Mouse (Mus musculus): ENCODE data around the gene Tgif1. TPM values are rescaled to one million over a fixed set of nuclear protein-coding genes. Genes with fewer than 3 reads are reported as not detected.

Gene Tgif1
- total and polyA plus RNA-seq, 3 experiments, result 44.5 to 74.4 (median 70.6) TPM

DNA sequence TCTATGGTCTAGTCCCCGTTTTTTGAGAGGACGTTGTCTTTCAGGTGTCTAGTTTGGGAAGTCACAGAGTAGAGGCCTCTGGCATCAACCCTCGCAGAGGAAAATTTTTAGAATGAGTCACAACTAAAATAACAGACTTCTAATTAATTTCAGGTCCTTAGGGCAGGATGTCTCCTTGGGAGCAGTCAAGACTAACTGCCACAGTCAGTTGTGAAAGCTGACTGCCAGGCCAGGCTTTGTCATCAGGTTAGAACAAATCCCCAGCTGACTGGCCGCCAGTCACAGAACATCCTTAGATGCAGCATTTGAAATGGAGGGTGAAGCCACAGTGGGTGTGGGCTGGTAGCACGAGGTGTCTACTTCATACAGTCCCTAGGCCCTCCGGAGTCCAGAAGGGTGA is 46.3 kb upstream of the Tgif1 start:
- Histone ChIP-seq H3K27me3 (replicated peaks) (no peaks in the 10 kb centered on the region), H3K9ac (ENCODE audit: insufficient read depth, low read depth) (no peak overlapping the region), H3K4me3 (replicated peaks in 1 of 3; ENCODE audit: low read depth in 2 of 3, low read length in 2 of 3, poor library complexity in 1 of 3) (no peak overlapping the region), H3K79me2 (replicated peaks; ENCODE audit: control insufficient read depth, extremely low read depth, insufficient read depth, poor library complexity, severe bottlenecking) (no peaks in the 10 kb centered on the region; the same call in 1 of the 2 replicates), H3K4me2 (ENCODE audit: insufficient read depth, low read depth, poor library complexity, severe bottlenecking) (no peak overlapping the region), H3K9me3 (replicated peaks; ENCODE audit: low read length) (peaks cover 2% of the 10 kb centered on the region), H3K36me3 (replicated peaks in 1 of 2; ENCODE audit: control insufficient read depth in 1 of 2, insufficient read depth in 1 of 2, low read length in 1 of 2) (peaks cover 12 to 64% of the 10 kb centered on the region in 2 experiments), H3K27ac (ENCODE audit: insufficient read depth, low read depth) (no peak overlapping the region), H3K4me1 (ENCODE audit: control insufficient read depth in 1 of 2, insufficient read depth in 2 of 2) (peaks cover 0 to under 1% of the 10 kb centered on the region in 2 experiments; a peak in 1 of 4 replicates)
- no peak for DNase-seq (ENCODE audit: extremely low read depth)
- in situ Hi-C loops (cut with MboI; ENCODE audit: low pct_ligation_motif_present, low pct_unique_long_range_greater_than_20kb, low sequenced_read_pairs), result no loop called here
- dilution Hi-C loops (cut with MboI; ENCODE audit: extremely low pct_ligation_motif_present, extremely low pct_unique_long_range_greater_than_20kb, low sequenced_read_pairs), result no loop called here
- TF ChIP-seq NRF1 (IDR thresholded peaks at IDR 0.05; ENCODE audit: low read depth, low read length), result no peak
- TF ChIP-seq TBP (conservative IDR thresholded peaks at IDR 0.05; ENCODE audit: low read depth, low read length), result no peak
- no peak for TF ChIP-seq JUN (IDR thresholded peaks at IDR 0.05; ENCODE audit: insufficient read depth, low read depth, low read length)
- TF ChIP-seq POLR2A (IDR thresholded peaks at IDR 0.05; ENCODE audit: low read depth, low read length), result no peak
- TF ChIP-seq CHD2 (IDR thresholded peaks at IDR 0.05; ENCODE audit: low read length), result no peak
- TF ChIP-seq SIN3A (IDR thresholded peaks at IDR 0.05; ENCODE audit: low read length), result no peak
- TF ChIP-seq ELF1 (IDR thresholded peaks at IDR 0.05; ENCODE audit: low read depth, low read length), result no peak
- TF ChIP-seq USF1 (IDR thresholded peaks at IDR 0.05; ENCODE audit: low read depth, low read length), result no peak
- no peak for TF ChIP-seq MAX (IDR thresholded peaks at IDR 0.05; ENCODE audit: low read length)
- TF ChIP-seq ZMIZ1 (IDR thresholded peaks at IDR 0.05; ENCODE audit: low read depth, low read length), result no peak
- no peak for TF ChIP-seq PAX5 (IDR thresholded peaks at IDR 0.05; ENCODE audit: low read length)
- TF ChIP-seq BHLHE40 (IDR thresholded peaks at IDR 0.05; ENCODE audit: low read depth, low read length), result no peak
- TF ChIP-seq RAD21 (IDR thresholded peaks at IDR 0.05; ENCODE audit: low read depth, low read length), result no peak
- TF ChIP-seq SMC3 (IDR thresholded peaks at IDR 0.05; ENCODE audit: low read depth, low read length), result no peak
- TF ChIP-seq CTCF (conservative IDR thresholded peaks at IDR 0.05 in 1 of 2, IDR thresholded peaks at IDR 0.05 in 1 of 2; ENCODE audit: low read depth in 2 of 2, low read length in 2 of 2), result no peak
- no peak for TF ChIP-seq MAFK (IDR thresholded peaks at IDR 0.05; ENCODE audit: insufficient replicate concordance, low read length)
- no peak for TF ChIP-seq RCOR1 (conservative IDR thresholded peaks at IDR 0.05; ENCODE audit: low read depth, low read length)
- no peak for TF ChIP-seq IRF4 (IDR thresholded peaks at IDR 0.05; ENCODE audit: low read depth, low read length)

DNA sequence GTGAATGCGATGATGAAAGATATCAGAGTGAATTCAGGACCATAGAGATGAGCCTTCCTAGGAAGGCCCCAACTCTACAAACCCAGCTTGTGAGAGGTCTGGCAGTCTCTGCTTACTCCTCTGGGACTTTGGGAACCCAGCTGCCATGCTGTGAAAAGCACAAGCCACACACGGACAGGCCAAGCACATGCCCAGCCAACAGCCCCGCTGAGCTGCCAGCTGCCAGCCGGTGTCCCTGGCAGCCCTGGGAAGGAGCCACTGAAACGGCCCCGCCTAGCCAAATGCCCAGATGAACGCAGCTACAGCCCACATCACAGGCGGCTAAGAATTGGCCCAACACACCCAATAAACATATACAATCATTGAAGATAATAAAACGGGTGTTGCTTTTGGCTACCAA is 41.5 kb upstream of the Tgif1 start:
- Histone ChIP-seq H3K4me1 (ENCODE audit: control insufficient read depth in 1 of 2, insufficient read depth in 2 of 2) (peaks cover 0 to 32% of the 10 kb centered on the region in 2 experiments; a peak in 2 of 4 replicates), H3K27me3 (replicated peaks) (no peaks in the 10 kb centered on the region), H3K79me2 (replicated peaks; ENCODE audit: control insufficient read depth, extremely low read depth, insufficient read depth, poor library complexity, severe bottlenecking) (no peaks in the 10 kb centered on the region), H3K4me3 (replicated peaks in 1 of 3; ENCODE audit: low read depth in 2 of 3, low read length in 2 of 3, poor library complexity in 1 of 3) (no peak overlapping the region), H3K9ac (ENCODE audit: insufficient read depth, low read depth) (no peak overlapping the region), H3K9me3 (replicated peaks; ENCODE audit: low read length) (peaks cover 2% of the 10 kb centered on the region), H3K36me3 (replicated peaks in 1 of 2; ENCODE audit: control insufficient read depth in 1 of 2, insufficient read depth in 1 of 2, low read length in 1 of 2) (peaks cover 14 to 69% of the 10 kb centered on the region in 2 experiments), H3K4me2 (ENCODE audit: insufficient read depth, low read depth, poor library complexity, severe bottlenecking) (no peak overlapping the region), H3K27ac (ENCODE audit: insufficient read depth, low read depth) (no peak overlapping the region)
- no peak for TF ChIP-seq NELFE (IDR thresholded peaks at IDR 0.05; ENCODE audit: low read depth, low read length)
- TF ChIP-seq USF2 (conservative IDR thresholded peaks at IDR 0.05; ENCODE audit: low read depth, low read length), result no peak
- TF ChIP-seq RAD21 (IDR thresholded peaks at IDR 0.05; ENCODE audit: low read depth, low read length), result no peak
- TF ChIP-seq SIN3A (IDR thresholded peaks at IDR 0.05; ENCODE audit: low read length), result no peak
- TF ChIP-seq IRF4 (IDR thresholded peaks at IDR 0.05; ENCODE audit: low read depth, low read length), result no peak
- DNase-seq (ENCODE audit: extremely low read depth), result no peak
- dilution Hi-C loops (cut with MboI; ENCODE audit: extremely low pct_ligation_motif_present, extremely low pct_unique_long_range_greater_than_20kb, low sequenced_read_pairs) (no loop called here), in situ Hi-C loops (cut with MboI; ENCODE audit: low pct_ligation_motif_present, low pct_unique_long_range_greater_than_20kb, low sequenced_read_pairs) (no loop called here)

Data from CH12.LX (cell line).